Mouse (Mus musculus) testis, adult 2 months (tissue): ENCODE data around the gene Casq1.

ENCODE experiments used
- CTCF ChIP-seq: fragments of 200-500 bp; IDR thresholded peaks from 2 replicates; pipeline ENCODE4 v1.5.1; 2012; ENCODE audit warnings: low read depth, mild to moderate bottlenecking, inconsistent platforms, low read length, moderate library complexity; ENCODE audit not compliant: control insufficient read depth, insufficient read depth, insufficient replicate concordance
- POLR2A ChIP-seq: fragments of 200-500 bp; IDR thresholded peaks from 2 replicates; pipeline ENCODE4 v1.6.1; 2012; ENCODE audit warnings: low read depth, mild to moderate bottlenecking, inconsistent platforms, low read length, moderate library complexity; ENCODE audit not compliant: control insufficient read depth

DNA sequence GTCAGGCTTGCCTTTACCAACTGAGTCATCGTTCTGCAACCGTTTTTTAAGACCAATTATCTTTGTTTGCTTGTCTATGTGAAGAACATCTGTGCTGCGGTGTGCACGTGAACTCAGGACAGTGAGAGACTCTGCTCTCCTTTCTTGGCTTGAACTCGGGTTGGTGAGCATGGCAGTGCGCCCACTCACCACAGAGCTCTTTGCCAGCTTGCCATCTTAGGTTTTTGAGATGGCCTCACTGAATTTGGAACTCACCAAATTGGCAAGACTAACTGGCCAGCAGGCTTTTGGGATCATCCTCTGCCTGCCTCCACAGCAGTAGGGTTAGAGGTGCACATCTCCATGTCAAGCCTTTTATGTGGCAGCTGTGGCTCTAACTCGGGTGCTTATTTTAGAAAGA, 41.9 kb downstream of the Casq1 start:
- TF ChIP-seq POLR2A (no peak), CTCF (no peak)
